Mouse (Mus musculus): ENCODE measurements at regions not wholly inside any gene's neighbourhood (a gene's known extent, or its start where the extent isn't known, plus 50 kb on each side); places are given as distances from the start of the nearest gene placed in this dataset.

GRCm38 (mm10) chr16:61850310-61850709 is 936.3 kb downstream of the Nsun3 start:
- peak; percentile 30 for DNase-seq (ENCODE audit: low read depth, low spot score)
